Mouse (Mus musculus) heart, adult 8-10 months (tissue): Measurements from ENCODE around the gene Gm13030. TPM values are rescaled to one million over a fixed set of nuclear protein-coding genes. Genes with fewer than 3 reads are reported as not detected.
"Not testable (repeated sequence)": the region's sequence is repeated elsewhere in the genome, so short reads cannot be mapped to it uniquely, and the experiment has no call there.

ENCODE experiments used
- DNase-seq: peaks from one replicate; pipeline ENCODE4 v3.0.0; 2022; ENCODE audit warnings: low spot score
- total RNA-seq, 4 experiments: library from RNA; stranded (reverse); gene quantifications; 2 replicates each; pipeline ENCODE4 v1.2.4; 2022

The Gm13030 gene
- not detected for total RNA-seq

DNA sequence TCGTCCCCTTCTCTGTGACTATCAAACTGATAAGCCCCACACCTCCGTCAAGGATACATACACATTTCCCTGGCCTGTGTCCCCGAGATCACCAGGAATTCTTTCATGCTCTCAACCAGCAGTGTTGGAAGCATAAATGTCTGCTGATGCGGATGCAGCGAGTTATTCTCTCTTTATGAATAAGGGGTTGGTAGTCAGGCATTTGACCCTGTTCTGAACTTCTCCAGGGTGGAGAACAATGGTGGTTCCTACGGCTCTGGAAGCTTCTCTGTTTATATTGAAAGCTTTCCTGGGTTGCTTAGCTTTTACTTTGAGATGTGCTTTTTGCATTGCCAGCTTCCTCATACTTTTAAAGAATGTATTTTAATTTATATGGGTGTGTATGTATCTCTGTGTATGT, at the start of gene Gm13030:
Gm13030 (minus strand) TSS at position 101 of the 400 bp plus-strand sequence.
- DNase-seq, result no peak

DNA sequence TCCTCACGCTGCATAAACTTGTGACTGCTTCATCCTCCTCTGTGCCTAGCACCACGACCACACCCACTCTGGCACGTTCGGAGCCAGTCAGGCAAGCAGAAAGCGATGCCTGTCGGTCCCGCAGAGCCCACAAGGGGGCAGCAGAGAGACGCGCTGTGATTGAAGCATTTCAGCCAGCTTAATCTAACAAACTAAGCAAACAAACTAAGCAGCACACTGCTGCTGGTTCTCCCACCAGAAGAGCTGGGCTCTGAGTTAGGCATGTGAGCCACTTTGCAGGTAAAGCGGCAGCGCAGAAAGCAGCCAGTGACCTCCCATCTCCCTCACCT, 48.3 kb upstream of the Gm13030 start:
- peak; percentile 96 for DNase-seq

DNA sequence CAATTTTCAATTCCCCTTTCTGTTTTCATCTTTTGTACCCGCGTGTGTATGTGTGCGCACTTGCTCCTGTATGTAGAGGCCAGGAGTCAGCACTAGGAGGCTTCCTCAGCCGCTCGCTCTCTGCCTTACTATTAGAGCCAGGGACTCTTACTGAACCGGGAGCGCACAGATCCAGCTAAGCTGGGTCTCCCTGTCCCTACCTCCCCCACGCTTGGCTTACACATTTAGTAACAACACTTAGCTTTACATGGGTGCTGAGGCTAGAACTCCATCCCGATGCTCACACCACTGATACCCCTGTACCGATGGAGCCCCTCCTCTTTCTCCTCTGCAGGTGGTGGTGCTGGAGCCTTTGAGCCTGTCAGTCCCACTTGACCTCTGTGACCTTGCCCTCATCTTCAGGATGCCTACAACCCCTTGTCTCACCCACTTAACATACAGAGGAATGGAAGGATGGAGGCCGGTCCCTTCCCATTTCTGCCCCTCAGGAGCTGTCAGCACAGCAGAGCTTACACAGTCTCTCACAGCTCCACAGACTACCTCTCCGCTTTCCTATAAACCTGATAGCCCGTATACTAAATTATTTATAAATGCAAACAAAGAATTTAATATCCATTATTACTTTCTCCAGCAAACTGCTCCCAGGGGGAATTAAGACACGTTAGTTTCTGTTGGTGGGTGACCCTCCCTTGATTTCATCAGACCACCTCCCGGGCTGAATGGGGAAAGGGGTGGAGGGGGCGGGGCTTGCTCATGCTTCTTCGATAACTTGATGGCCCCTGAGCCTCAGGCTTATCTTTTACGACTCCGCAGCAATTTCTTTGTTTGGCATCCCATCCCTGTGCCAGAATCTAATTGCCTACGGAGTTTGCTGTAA, 47.7 kb upstream of the Gm13030 start:
- no peak for DNase-seq

DNA sequence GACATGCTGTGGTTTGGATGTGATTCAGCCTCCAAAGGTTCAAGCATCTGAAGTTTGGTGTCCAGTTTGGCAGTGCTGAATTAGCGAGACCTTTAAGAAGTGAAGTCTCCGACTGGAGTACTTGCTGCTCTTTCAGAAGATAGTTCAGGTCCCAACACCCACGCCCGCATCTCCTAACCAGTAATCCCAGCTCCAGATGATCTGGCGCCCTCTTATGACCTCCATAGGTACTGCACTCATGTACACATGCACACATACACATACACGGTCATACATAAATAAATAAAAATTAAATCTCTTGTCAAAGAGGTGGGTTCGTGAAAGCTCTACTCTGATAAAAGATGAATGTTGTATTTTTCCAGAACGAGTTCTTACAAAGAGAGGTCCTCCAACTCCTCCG, 43.5 kb upstream of the Gm13030 start:
- DNase-seq, result no peak

DNA sequence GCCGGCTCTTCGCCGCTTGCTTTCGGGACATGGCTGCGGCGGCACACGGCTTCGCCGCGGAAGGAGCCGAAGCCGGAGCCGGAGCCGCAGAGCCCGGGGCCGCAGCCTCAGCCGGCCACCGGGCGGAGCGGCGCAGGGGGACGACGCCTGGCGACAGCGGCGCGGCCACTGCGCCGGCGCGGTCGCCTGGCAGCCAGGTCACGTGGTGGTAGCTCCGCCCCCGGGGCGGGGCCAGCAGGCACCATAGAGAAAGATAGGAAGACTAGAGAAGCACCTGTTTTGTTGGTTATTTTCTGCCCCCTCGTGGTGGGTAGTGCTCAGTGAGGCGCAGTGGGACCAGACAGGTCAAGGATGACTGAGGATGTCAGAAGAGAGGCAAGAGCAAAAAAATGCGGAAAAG, 40.0 kb upstream of the Gm13030 start, which contains the start of gene Otud3:
Otud3 (minus strand) TSS at position 149 of the 400 bp plus-strand sequence.
- DNase-seq, result peak; percentile 93

DNA sequence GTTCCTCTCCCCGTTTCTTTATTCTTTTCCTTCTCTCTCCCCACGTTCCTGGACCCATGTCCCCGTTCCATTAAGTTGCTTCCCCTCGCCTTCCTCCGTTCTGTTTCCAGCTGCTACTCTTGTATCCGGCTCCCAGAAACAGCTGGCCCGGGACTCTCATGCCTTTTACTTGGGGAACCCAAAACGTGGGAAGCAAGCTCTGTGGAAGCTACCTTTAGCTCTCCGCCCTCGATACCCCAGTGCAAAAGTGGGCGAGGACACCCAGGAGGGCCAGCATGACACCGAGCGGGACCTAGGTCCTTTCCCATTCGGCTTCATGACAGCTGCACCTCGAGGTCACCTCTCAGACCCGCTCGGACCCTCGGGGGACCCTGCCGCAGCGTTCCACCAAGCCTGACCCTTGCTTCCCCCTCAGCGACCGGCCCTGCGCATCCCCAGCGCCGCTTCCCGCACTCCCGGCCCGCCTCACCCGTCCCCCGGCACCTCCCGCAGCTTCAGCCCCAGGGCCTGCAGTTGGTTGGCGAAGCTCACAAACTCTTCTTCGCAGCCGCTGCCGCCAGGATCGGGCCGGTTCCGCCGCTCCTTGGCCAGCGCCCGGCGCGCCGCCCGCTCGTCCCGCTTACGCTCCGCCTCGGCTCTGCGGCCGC, 39.5 kb upstream of the Gm13030 start:
- peak; percentile 7 for DNase-seq

DNA sequence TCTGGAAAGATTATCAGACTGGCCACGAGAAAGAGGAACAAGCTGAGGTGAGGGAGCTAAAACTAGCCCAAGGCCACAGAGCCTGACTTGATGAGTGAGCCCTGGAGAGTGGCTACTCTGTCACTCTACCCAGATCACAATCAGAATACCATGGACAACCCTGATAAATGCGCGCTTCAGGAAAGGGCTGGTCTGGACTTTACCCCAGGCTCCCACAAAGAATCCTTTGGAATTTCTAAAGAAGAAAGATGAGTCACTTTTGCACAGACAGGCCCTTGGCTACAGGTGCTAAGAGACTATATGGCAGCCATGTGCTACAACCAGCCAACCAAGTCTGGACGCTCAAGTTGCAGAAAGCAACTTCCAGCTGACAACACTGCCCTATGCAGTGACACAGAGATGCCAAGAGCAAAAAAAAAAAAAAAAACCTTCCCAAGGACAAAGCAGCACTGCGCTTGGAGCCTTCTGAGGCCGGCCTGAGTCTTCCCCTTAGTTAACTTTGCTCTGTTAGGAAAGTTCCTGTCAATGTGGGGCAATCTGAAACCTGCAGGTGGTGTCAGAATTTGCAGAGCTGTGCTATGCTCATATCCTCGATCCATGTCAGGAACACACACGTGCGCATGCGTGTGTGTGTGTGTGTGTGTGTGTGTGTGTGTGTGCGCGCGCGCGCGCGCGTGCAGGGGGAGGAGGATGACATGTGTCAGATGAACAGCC, 32.0 kb upstream of the Gm13030 start:
- DNase-seq, result no peak

DNA sequence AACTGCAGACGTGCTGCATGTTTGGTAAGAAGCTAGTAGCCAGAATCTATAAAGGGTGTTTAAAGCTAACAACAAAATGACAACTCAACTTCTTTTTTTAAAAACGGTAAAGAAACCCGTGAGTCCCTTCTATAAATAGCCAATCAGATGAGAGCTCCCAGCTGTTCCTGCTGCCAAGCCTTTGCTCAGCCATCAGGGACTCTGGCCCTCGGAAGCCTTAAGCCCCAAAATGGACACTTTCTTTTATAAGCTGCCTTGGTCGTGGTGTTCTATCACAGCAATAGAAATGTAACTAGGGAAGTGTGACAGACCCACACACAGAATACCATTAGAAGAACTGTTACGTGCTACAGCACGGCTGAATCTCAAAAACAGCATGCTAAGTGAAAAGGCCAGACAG, 25.6 kb upstream of the Gm13030 start:
- DNase-seq, result no peak

DNA sequence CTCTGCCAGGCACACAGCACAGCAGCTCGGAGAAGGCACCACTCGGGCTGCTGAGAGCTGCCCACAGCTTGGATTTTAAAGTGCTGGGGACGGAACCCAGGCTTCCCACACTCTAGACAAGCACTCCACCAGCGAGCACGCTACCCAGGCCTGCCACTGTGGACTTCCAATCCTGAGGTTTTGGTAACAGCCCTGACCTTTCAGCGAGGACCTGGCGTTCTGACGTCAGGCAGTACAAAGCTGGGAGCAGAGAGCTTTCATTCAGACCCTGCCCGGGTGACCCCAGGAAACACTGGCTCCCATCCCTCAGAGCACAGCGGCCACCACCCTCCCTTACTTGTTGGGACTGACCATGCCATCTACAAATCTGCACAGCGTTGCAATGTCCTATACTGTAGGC, 20.0 kb upstream of the Gm13030 start:
- DNase-seq, result not testable (repeated sequence)

DNA sequence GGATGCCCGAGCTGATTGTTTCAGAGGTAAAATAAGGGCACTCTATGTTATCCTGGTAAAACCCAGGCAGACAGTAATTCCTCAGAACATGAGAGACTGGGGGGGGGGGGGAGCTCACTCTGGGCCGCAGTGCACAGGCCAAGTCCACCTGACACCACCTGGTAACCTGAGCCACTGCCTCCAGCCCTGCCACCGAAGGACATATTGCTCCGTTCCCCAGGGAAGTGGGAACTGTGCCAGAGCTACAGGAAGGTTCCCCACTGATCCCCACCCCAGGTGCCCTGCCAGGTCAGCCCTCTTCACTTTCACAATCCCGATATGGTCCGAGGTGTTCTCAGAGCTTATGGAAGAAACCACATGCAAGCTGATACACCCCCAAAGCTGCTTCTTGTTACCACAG, 18.9 kb upstream of the Gm13030 start:
- DNase-seq, result no peak

DNA sequence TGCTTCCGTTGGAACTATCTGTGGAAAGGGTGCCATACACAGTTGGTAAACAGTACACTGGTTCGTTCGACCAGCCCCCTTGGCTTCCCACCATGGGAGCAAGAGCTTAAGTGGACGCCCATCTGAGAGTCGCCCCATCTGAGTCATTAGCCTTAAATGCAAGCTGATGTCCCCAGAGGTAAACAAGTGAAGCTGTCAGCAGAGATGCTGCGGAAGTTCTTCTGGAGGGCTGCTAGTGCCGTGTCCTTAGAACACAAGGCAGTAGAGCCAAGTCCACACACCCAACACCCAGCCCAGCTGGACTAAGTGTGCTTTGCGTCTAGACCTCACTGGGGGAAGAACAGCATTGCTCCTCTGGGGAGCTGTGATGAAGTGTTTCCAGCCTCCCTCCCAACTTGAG, 15.9 kb upstream of the Gm13030 start:
- no peak for DNase-seq

DNA sequence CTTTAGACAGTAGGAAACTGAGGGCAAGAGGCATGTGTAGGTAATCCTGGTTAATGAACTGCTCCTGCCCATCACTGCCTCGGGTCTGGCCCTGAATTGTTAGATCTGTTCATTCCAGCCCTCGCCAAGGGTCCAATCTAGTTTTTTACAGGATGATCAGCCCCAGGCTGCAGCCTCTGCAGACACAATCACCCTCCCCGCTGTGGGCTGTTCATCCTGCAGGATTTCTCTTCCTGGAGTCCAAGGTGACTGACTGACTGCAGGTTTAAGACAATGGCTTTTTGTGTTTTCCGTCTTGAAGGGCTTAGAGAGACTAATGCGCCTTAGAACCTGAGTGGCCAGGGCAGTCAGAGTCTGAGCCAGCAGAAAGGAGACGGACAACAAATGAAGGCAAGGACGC, 15.4 kb upstream of the Gm13030 start:
- no peak for DNase-seq

DNA sequence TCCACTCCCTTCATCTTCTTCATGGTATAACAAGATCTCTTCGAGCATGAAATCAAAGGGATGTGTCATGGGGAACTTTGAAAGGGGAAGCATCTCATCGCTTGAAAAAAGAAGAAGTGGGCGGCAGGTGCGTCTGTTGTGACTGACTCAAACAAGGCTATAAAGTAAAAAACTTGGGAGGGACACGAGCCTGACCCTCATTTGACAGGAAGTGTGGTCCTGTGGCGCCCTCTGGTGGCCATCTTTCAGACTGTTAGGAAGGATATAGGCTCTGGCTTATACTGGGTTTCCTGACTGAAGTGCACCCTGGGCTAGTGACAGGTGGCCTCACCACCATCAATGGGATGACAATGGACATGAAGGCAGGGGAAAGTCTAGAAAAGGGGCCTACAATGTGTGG, 10.5 kb upstream of the Gm13030 start:
- peak; percentile 87 for DNase-seq

DNA sequence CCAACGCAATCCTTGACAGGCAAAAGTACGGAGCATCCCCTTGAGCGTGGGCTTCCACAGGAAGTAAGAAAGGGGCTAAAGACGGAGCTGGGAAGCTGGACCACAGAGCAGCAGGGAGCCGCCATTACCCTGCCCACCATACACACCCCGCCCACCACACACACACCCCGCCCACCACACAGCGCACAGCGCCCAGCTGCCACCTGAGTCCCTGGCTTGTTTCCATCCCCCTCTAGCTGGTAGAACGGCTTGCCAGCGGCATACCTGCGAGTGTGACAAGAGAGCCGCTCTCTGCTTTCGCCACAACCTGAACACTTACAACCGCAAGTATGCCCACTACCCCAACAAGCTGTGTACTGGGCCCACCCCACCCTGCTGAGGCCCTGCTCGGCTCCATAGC, 8.4 kb upstream of the Gm13030 start:
- no peak for DNase-seq

DNA sequence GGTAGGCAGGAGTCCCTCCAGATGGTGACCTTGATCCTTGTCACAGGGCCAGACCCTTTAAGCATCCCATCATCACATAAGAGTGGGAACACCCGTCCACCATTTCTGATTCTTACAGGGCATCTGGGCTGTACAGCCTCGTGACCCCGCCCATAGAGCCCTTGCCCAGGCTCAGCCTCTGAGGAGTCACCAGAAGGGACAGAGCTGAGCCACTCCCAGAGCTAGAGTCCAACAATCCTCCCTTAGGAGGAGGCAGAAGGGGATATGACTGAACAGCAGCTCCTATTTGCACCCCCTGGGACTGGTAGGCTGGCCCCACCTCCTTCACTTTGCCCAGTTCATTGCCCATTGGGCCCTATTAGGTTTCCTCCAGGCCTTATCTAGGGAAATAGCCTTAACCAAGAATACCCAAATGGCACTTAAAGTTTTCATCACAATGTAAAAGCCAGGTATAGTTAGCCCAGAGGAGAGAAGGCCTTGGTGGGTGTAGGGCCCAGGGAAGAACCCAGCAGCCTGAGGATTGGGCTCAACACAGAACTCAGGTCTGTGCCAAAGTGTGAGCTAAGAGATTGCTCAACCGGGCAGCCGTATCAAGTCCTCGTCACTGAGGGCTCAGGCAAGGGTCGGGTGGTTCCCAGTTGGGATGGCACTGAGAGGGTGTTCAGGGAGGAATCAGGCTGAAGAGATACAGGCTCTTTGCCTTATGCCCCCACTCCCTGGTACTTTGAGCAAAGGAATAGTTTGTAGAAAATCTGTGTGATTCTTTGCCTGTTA, 7.2 kb upstream of the Gm13030 start:
- DNase-seq, result no peak

DNA sequence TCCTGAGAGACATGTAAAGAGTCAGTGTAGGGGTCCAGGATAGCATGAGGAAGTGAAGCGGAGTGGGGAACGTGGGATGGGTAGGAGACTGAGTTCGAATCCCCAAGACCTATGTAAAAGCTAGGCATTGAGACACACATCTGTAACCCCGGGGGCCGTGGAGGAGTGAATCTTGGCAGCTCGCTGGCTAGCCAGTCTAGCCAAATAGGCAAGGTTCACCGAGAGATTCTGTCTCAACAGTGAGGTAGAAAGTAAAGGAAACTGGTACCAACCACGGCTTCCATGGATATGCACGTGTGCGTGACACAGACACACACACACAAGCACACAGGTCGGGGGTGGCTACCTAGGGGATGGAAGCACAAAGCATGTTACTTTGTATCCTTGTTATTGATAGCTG, 6.0 kb upstream of the Gm13030 start:
- DNase-seq, result no peak

DNA sequence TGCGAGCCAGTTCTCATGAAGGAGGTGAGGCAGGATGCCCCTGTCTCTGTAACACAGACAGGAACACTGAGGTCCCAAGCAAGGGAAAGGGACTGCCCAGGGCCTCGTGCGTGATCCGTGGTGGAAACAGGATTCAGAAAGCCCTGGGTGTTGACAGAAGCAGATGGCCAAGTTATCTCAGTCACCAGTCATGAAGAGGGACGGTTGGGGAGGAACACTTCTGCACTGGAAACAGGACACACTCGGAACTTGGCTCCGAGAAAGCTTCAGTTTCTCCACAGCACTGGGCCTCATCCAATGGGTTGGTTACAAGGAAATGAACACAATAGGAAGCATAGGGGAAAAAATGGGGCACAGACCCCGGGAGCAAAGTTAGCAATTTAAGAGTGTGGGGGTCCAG, 5.0 kb upstream of the Gm13030 start:
- DNase-seq, result peak; percentile 47

DNA sequence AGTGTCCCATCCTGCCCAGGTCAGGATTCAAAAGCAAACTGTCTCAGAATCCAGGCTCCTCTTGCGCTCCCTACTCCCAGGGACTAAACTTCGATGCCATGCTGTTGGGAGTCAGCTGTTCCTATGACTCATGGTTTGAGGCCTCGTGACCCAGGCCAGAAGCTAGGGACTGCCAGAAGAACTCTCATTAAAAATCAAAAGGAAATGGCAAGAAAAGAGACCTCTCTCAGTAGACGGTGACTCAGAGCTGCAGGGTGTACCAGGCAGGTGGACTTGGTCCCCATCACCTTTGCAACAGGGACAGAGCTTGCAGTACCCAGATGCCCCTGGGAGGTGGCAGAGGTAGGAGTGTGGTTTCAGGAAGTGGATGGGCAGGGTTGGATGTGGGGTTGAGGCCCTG, 4.0 kb upstream of the Gm13030 start, which contains the start of gene Pla2g2e:
Pla2g2e (plus strand) TSS at position 212 of the 400 bp plus-strand sequence.
- no peak for DNase-seq

DNA sequence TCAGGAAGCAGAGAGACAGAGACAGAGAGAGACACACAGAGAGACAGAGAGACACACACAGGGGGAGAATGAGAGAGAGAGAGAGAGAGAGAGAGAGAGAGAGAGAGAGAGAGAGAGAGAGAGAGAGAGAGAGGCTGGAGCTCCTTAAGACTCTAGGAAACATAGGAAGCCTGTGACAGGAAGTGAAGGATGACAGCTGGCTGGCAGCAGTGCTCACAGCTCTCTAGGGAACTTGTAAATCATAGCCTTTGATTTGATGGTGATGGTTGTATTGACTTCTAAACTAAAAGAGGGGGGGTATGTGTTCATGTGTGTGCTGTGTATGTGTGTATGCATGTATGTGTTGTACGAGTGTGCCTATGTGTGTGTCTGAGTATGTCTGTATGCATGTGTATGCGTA, 2.2 kb upstream of the Gm13030 start:
- no peak for DNase-seq

DNA sequence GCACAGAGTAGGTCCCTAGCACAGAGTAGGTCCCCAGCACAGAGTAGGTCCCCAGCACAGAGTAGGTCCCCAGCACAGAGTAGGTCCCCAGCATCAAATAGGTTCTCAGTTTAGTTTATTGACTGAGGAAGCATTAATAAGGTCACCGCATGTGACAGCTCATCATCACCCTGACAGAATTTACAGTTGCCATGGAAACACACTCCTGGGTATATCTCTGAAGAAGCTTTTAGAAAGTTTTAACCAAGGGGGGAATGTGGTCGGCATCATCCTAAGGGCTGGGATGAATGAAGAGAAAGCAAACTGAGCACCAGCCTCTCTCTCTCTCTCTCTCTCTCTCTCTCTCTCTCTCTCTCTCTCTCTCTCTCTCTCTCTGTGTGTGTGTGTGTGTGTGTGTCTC, 1.5 kb upstream of the Gm13030 start:
- not testable (repeated sequence) for DNase-seq

DNA sequence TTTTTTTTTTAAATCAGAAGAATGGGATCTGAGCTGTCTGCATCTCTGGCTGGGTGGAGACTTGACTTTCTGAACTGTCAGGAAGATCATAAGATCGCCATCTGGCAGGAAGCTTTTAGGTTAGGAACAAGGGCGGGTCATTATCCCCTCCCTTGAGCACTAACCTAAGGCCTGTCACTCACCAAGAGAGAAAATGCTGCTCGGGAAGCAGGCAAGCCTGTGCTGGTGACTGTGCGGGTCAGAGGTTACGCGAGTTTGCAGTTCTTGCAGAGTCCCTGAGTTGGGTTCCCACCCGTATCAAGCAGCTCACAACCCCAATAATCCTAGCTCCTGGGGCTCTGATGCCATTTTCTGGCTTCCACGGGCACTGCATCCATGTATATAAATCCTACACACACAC, 5.1 kb downstream of the Gm13030 start:
- no peak for DNase-seq

DNA sequence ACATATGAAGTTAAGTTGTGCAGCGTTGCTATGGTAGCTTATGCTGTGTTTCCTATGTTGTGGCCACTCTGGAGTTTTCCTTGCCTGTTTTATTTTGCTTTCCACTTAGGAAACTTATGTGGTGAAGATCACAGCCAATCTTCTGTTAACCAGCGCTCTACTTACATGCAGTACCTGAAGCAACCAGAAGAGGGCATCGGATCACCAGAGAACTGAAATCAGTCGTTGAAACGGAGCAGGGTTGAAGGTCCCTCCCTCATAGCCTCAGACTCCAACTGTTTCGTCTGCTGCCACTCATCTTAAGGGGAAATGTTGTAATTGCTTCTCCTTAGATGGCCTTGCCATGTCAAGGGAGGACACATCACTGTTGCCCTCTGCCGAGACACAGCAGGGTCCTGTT, 7.4 kb downstream of the Gm13030 start:
- peak; percentile 83 for DNase-seq
